Mouse (Mus musculus): ENCODE data around the gene Procr.
"Not testable (repeated sequence)": the region's sequence is repeated elsewhere in the genome, so short reads cannot be mapped to it uniquely, and the experiment has no call there.

Gene Procr

DNA sequence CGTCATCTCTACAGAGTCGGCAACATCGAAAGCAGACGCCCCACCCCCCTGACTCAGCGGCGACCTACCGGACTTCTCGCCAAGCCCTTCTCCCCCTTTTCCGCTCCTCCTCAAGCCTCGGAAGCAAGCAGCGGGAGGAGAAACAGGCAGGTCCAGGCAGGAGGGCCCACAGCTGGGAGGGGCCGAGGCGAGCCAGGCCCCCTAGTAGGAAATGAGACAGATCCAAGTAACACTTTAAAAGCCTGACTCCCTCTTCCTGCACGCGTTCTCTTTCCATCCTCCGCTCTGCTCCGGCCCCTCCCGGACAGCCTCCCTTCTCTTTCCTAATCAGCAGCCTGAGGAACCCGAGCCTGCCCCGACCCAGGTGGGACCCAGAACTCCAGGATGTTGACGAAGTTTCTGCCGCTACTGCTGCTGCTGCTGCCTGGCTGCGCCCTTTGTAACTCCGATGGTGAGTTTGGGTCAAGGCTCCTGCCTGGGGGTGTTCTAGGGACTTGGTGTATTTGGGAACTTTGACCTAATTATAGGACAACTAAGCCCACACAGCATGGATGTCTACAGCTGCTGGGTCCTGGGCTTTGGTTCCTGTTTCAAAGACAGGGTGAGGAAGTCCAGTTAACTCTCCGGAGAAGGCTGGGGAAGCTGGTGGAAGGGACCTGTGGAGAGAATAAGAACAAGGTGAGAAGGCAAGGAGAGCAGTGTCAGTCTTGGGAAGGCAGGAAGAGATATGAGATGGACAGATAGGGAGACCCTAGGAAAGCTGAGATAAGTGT lies at the start of gene Procr:
Gene Procr (plus strand): TSS at position 104 of the 773 bp plus-strand sequence.
- DNase-seq (ENCODE audit: extremely low spot score, low read depth, low spot score): no peak

DNA sequence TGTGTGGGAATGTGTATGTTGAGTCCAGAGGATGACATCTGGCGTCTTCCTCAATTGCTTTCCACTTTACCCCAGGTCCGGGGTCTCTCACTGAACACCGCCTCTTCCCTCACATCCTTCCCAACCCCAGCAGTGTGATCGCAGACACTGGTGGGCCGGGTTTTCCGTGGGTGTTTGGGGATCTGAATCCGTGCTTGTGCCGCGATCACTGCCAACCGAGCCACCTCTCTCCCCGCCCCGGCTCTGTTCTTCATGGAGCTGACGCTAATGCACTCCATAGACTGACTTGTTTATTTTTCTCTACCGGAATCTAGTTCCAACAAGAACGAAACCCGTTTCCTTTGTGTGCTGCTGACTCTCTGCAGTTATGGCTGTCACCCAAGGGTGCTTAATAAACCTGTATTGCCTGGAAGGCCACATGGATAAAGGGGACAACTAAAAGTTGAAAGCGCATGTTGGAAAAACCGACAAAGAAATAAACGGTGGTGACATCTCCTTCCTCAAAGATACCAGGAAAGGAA lies 49.5 kb upstream of the Procr start:
- DNase-seq (ENCODE audit: extremely low spot score, low read depth, low spot score): no peak

DNA sequence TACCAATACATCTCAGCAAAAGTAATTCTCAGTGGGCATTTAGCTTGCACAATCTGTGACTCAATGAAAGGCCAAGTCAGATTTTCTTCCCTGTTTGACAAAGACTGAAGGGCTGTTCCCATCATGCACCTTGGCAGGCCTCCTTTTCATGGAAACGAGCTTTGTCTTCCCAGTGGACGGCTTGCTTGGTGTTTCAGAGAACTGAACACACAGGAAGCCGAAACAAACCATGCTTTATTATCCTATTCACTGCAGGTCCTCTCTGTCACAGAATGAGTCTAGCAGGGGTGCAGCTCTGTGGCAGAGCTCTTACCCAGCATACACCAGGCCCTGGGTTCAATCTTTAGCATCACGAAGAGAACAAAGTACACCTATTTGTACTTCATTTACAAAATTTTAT lies 47.3 kb upstream of the Procr start:
- no peak for DNase-seq (ENCODE audit: extremely low spot score, low read depth, low spot score)

DNA sequence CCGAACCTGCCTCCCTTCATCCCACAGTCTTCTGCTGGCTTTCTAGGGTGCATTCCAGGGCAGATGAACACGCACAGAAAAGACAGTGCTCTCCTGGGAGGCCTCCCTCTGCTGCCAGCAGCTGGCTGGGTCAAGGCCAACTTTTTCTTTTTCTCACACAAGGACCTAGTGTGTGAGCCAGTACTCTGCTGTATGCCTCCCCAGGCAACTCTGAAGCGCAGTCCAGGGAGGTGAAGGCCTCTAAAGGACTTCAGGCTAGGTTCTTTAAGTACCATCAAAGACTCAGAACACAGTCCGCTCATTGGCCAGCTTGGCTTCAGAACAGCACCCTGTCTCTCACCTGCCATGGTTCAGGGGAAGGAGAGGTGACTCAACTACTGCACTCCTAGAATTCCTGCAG lies 43.7 kb upstream of the Procr start:
- DNase-seq (ENCODE audit: extremely low spot score, low read depth, low spot score): no peak

DNA sequence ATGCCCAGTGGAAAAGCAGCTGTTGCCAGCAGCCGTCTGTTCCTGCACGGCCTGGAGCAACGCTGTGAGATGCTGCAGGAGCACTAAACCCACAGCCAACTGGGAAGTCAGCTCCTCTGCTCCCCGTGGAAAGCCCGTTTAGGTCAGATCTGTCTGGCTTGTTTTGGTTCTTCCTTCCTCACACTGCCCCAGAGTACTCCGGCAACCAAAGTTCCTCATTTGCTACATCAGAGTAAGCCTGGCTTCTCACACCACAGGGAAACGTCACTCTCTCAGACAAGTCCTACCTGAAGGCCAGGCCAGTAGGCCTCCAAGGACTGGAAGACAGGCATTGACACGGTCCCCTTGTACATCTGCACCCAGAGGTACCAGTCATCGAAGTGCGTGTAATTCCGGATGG lies 40.4 kb upstream of the Procr start:
- DNase-seq (ENCODE audit: extremely low spot score, low read depth, low spot score): no peak

- DNase-seq (ENCODE audit: extremely low spot score, low read depth, low spot score): no peak
Measured at GRCm38 (mm10) chr2:155717082-155717990, 33.6 kb upstream of the Procr start.

GRCm38 (mm10) chr2:155720585-155720984 lies 30.3 kb upstream of the Procr start:
- no peak for DNase-seq (ENCODE audit: extremely low spot score, low read depth, low spot score)

- DNase-seq (ENCODE audit: extremely low spot score, low read depth, low spot score): no peak
Measured at GRCm38 (mm10) chr2:155724036-155724435, 26.9 kb upstream of the Procr start.

DNA sequence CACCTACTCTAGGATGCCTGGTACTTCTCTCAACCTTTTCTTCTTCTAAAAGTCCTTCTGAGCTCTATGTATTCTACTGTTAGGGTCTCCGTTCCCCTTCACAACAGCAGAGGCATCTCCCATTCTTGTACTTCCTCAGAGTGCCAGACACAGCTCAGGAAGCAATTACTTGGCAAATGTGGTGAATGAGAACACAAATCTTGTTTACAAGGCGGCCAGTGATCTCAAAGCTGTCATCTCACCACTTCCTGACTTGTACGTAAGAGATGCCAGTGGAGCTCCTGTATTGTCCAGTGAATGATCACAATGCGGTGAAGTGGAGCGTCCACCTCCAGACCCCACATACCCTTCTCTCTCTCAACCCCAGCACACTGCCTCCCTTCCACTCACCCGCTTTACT lies 26.4 kb upstream of the Procr start:
- no peak for DNase-seq (ENCODE audit: extremely low spot score, low read depth, low spot score)

- DNase-seq (ENCODE audit: extremely low spot score, low read depth, low spot score): no peak
Measured at GRCm38 (mm10) chr2:155726302-155726701, 24.6 kb upstream of the Procr start.

- no peak for DNase-seq (ENCODE audit: extremely low spot score, low read depth, low spot score)
Measured at GRCm38 (mm10) chr2:155727764-155728395, 23.0 kb upstream of the Procr start.

- no peak for DNase-seq (ENCODE audit: extremely low spot score, low read depth, low spot score)
Measured at GRCm38 (mm10) chr2:155728742-155729141, 22.2 kb upstream of the Procr start.

DNA sequence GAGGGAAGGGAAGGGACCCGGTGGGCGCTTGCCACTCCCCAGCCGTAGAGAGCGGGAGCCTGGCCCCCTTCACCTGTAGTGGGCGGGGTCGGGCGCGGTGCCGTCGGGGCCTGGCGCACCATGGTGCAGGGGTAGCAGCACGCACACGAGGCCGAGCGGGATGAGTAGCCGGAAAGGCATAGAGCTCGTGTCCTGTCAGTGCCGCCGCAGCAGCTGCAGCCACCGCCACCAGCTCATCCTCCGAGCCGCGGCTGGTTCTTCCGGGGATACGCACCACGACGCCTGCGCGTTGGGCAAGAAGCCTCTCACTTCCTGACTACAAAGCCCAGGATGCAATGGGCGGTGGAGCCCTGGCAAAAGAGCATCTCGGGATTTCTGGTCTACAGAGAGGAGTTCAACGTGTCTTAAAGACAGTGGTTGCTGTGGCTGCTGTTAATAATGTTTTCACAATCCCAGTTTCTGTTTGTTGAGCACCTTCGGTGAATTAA lies 21.7 kb upstream of the Procr start, which contains the start of gene Edem2:
Gene Edem2 (minus strand): TSS at position 318 of the 488 bp plus-strand sequence.
- peak; percentile 54 for DNase-seq (ENCODE audit: extremely low spot score, low read depth, low spot score)

- DNase-seq (ENCODE audit: extremely low spot score, low read depth, low spot score): no peak
Measured at GRCm38 (mm10) chr2:155735080-155735479, 15.8 kb upstream of the Procr start.

- not testable (repeated sequence) for DNase-seq (ENCODE audit: extremely low spot score, low read depth, low spot score)
Measured at GRCm38 (mm10) chr2:155735766-155736165, 15.2 kb upstream of the Procr start, which contains the start of gene Gm17581. Gene Gm17581 (minus strand): TSS chr2:155735866.

DNA sequence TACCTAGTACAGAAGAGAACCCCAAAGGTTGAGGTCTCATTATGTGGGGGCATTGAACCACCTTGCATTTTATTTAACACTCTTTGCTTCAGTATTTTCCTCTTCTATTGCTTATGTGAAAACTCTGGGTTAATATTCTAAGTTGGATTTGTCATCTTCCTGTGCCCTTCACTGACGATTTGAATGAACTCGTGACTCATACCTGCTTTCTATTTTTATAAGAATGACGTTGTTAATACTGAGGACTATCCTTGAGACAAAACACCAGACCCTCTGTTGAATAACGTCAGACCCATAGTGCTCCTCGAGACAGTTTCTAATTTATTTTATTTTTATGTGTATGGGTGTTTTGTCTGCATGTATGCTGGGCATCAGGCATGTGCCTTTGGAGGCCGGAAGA lies 14.0 kb upstream of the Procr start:
- no peak for DNase-seq (ENCODE audit: extremely low spot score, low read depth, low spot score)

GRCm38 (mm10) chr2:155737803-155738202 lies 13.1 kb upstream of the Procr start:
- no peak for DNase-seq (ENCODE audit: extremely low spot score, low read depth, low spot score)

DNA sequence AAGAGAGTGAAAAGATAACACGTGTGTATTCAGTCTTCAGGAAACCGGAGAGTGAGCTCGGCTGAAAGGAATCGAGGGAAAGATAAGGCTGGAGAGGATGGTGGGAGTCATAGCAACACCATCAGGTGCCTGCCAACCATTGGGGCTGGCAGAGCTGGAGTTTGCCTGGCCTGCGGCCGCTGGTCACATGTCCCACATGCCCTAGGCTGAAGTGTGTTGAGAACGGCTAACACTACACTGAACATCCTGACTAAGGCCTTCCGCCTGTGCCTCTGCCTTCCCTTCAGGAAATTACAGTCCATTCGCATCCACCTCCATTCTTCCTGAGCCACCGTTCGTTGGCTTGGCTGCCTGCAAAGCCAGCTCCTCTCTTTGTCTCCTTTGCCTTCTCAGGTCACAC lies 8.7 kb upstream of the Procr start:
- no peak for DNase-seq (ENCODE audit: extremely low spot score, low read depth, low spot score)

DNA sequence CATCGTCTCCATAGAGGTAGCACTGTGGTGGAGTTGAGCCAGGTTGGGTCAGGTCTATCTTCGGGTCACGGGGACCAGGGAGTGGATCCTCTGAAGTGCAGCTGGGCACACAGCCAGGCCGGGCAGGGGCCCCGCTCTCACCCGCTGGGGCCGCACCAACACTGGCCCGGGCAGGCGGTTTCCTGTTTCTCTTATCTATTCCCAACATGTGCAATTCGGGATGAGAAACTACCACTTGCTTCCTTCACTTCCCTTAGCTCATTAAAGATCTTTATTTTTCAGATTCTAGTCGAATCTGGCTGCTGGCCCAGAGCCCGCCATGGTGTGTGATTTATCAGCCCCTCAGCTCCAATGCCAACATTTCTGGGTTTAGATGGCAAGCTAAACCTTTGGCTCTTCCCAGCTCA lies 8.0 kb upstream of the Procr start:
- DNase-seq (ENCODE audit: extremely low spot score, low read depth, low spot score): no peak

DNA sequence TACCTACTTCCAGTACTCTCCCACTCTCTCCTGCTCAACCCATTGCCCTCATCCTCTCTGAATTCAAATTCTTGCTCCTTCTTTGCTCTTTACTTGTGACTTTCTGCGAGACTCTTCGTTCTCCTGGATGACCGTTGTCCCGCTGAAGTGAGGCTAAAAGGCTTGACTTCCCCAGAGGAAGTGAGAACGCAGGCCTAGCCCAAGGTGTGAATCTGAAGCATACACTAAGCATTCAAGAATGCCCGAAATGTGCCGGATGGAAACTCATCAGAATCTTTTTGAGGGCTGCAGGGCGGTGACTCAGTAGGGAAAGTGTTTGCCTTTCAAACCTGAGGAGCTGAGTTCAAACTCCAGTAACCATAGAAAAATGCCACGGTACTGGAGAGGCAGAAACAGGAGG lies 7.6 kb upstream of the Procr start:
- DNase-seq (ENCODE audit: extremely low spot score, low read depth, low spot score): no peak

- DNase-seq (ENCODE audit: extremely low spot score, low read depth, low spot score): no peak
Measured at GRCm38 (mm10) chr2:155745487-155745886, 5.4 kb upstream of the Procr start.
